Mouse (Mus musculus) MEL (cell line): ENCODE results near the gene Pik3ca. TPM values are rescaled to one million over a fixed set of nuclear protein-coding genes. Genes with fewer than 3 reads are reported as not detected.

Experiments
- DNase-seq: peaks from one replicate; pipeline ENCODE4 v3.0.0; 2011; ENCODE audit warnings: low read depth, low spot score
- H3K27ac ChIP-seq: 2 replicates; pipeline ENCODE4 v1.5.1; 2012; ENCODE audit warnings: low read depth, mild to moderate bottlenecking, control low read depth, low read length, moderate library complexity; ENCODE audit not compliant: control insufficient read depth
- H3K27me3 ChIP-seq, 2 experiments: fragments of 150-350 bp in 1 of 2; sonication (generic) in 1 of 2; 2 replicates each; pipeline ENCODE4 v1.6.1; 2012; ENCODE audit warnings: low read length in 2 of 2, mild to moderate bottlenecking in 2 of 2, improper control_type of control experiment in 1 of 2, moderate library complexity in 1 of 2; ENCODE audit not compliant: insufficient read depth in 2 of 2, control insufficient read depth in 1 of 2
- H3K36me3 ChIP-seq, 2 experiments: 2 replicates each; pipeline ENCODE4 v1.6.1; 2012 to 2014; ENCODE audit warnings: low read length in 2 of 2, improper control_type of control experiment in 1 of 2, inconsistent platforms in 1 of 2, mild to moderate bottlenecking in 1 of 2; ENCODE audit not compliant: insufficient read depth in 2 of 2, control insufficient read depth in 1 of 2
- H3K4me1 ChIP-seq, 2 experiments: fragments of 150-350 bp in 1 of 2; sonication (generic) in 1 of 2; 2 replicates each; pipeline ENCODE4 v1.6.1; 2012; ENCODE audit warnings: low read length in 2 of 2, improper control_type of control experiment in 1 of 2, mild to moderate bottlenecking in 1 of 2; ENCODE audit not compliant: insufficient read depth in 2 of 2, control insufficient read depth in 1 of 2
- H3K4me3 ChIP-seq, 2 experiments: fragments of 150-350 bp in 1 of 2; sonication (generic) in 1 of 2; 2 replicates each; pipeline ENCODE4 v1.5.1; 2012; ENCODE audit warnings: low read depth in 2 of 2, low read length in 2 of 2, mild to moderate bottlenecking in 2 of 2, moderate library complexity in 2 of 2, control low read depth in 1 of 2, improper control_type of control experiment in 1 of 2; ENCODE audit not compliant: control insufficient read depth in 1 of 2, insufficient read depth in 1 of 2
- H3K79me2 ChIP-seq: 2 replicates; pipeline ENCODE4 v1.6.1; 2012; ENCODE audit warnings: mild to moderate bottlenecking, low read length, moderate library complexity; ENCODE audit not compliant: control insufficient read depth, poor library complexity, insufficient read depth
- H3K9ac ChIP-seq: 2 replicates; pipeline ENCODE4 v1.6.1; 2012; ENCODE audit warnings: low read depth, mild to moderate bottlenecking, control low read depth, low read length, moderate library complexity; ENCODE audit not compliant: control insufficient read depth, poor library complexity, severe bottlenecking
- H3K9me3 ChIP-seq: fragments of 150-350 bp; sonication (generic); replicated peaks from 2 replicates; pipeline ENCODE4 v1.6.1; 2012; ENCODE audit warnings: mild to moderate bottlenecking, low read length, improper control_type of control experiment, moderate library complexity; ENCODE audit not compliant: insufficient read depth
- CHD1 ChIP-seq: IDR thresholded peaks from 2 replicates; pipeline ENCODE4 v1.6.1; 2012; ENCODE audit warnings: low read depth, mild to moderate bottlenecking, inconsistent platforms, low read length, improper control_type of control experiment
- CHD2 ChIP-seq: IDR thresholded peaks from 2 replicates; pipeline ENCODE4 v1.6.1; 2011; ENCODE audit warnings: low read length, improper control_type of control experiment
- ELF1 ChIP-seq: IDR thresholded peaks from 2 replicates; pipeline ENCODE4 v1.6.1; 2014; ENCODE audit warnings: low read depth, mild to moderate bottlenecking, inconsistent platforms, low read length, improper control_type of control experiment, moderate library complexity
- EP300 ChIP-seq, 2 experiments: IDR thresholded peaks; 2 replicates each; pipeline ENCODE4 v1.6.1; 2011; ENCODE audit warnings: improper control_type of control experiment in 2 of 2, low read length in 2 of 2, low read depth in 1 of 2, mild to moderate bottlenecking in 1 of 2
- ETS1 ChIP-seq: IDR thresholded peaks from 2 replicates; pipeline ENCODE4 v1.6.1; 2012; ENCODE audit warnings: low read depth, mild to moderate bottlenecking, inconsistent platforms, low read length, improper control_type of control experiment, moderate library complexity
- GABPA ChIP-seq: IDR thresholded peaks from 2 replicates; pipeline ENCODE4 v1.6.1; 2012; ENCODE audit warnings: low read depth, mild to moderate bottlenecking, inconsistent platforms, low read length, improper control_type of control experiment, moderate library complexity
- GATA1 ChIP-seq: IDR thresholded peaks from 2 replicates; pipeline ENCODE4 v1.6.1; 2011; ENCODE audit warnings: low read depth, low read length, improper control_type of control experiment
- JUND ChIP-seq: IDR thresholded peaks from 2 replicates; pipeline ENCODE4 v1.6.1; 2011; ENCODE audit warnings: low read depth, mild to moderate bottlenecking, improper control_type of control experiment, low read length
- MAZ ChIP-seq: IDR thresholded peaks from 2 replicates; pipeline ENCODE4 v1.6.1; 2012; ENCODE audit warnings: low read depth, mild to moderate bottlenecking, inconsistent platforms, low read length, improper control_type of control experiment
- MEF2A ChIP-seq: IDR thresholded peaks from 2 replicates; pipeline ENCODE4 v1.6.1; 2014; ENCODE audit warnings: low read depth, mild to moderate bottlenecking, inconsistent platforms, low read length, improper control_type of control experiment; ENCODE audit not compliant: poor library complexity, insufficient replicate concordance, severe bottlenecking; ENCODE audit errors: extremely low read depth
- MXI1 ChIP-seq: IDR thresholded peaks from 2 replicates; pipeline ENCODE4 v1.6.1; 2011; ENCODE audit warnings: mild to moderate bottlenecking, low read depth, low read length, improper control_type of control experiment
- NELFE ChIP-seq: IDR thresholded peaks from 2 replicates; pipeline ENCODE4 v1.6.1; 2011; ENCODE audit warnings: low read depth, low read length, improper control_type of control experiment
- NRF1 ChIP-seq: IDR thresholded peaks from 2 replicates; pipeline ENCODE4 v1.6.1; 2014; ENCODE audit warnings: low read depth, mild to moderate bottlenecking, inconsistent platforms, low read length, improper control_type of control experiment, moderate library complexity; ENCODE audit not compliant: poor library complexity, insufficient read depth, severe bottlenecking
- POLR2A ChIP-seq, 2 experiments: IDR thresholded peaks; 2 replicates each; pipeline ENCODE4 v1.6.1; 2011 to 2012; ENCODE audit warnings: low read length in 2 of 2, mild to moderate bottlenecking in 2 of 2, control low read depth in 1 of 2, improper control_type of control experiment in 1 of 2, low read depth in 1 of 2, moderate library complexity in 1 of 2; ENCODE audit not compliant: control insufficient read depth in 1 of 2, insufficient read depth in 1 of 2, poor library complexity in 1 of 2
- RAD21 ChIP-seq: IDR thresholded peaks from 2 replicates; pipeline ENCODE4 v1.6.1; 2011; ENCODE audit warnings: mild to moderate bottlenecking, low read depth, low read length, improper control_type of control experiment
- TCF12 ChIP-seq: IDR thresholded peaks from 2 replicates; pipeline ENCODE4 v1.6.1; 2014; ENCODE audit warnings: low read depth, mild to moderate bottlenecking, inconsistent platforms, low read length, improper control_type of control experiment, moderate library complexity
- UBTF ChIP-seq: IDR thresholded peaks from 2 replicates; pipeline ENCODE4 v1.6.1; 2012; ENCODE audit warnings: low read depth, mild to moderate bottlenecking, inconsistent platforms, low read length, improper control_type of control experiment, moderate library complexity, borderline replicate concordance; ENCODE audit not compliant: insufficient read depth
- USF1 ChIP-seq: IDR thresholded peaks from 2 replicates; pipeline ENCODE4 v1.6.1; 2014; ENCODE audit warnings: low read depth, mild to moderate bottlenecking, inconsistent platforms, low read length, improper control_type of control experiment, moderate library complexity
- USF2 ChIP-seq, 2 experiments: IDR thresholded peaks; 2 replicates each; pipeline ENCODE4 v1.6.1; 2011 to 2012; ENCODE audit warnings: improper control_type of control experiment in 2 of 2, low read length in 2 of 2, borderline replicate concordance in 1 of 2, inconsistent platforms in 1 of 2, low read depth in 1 of 2, mild to moderate bottlenecking in 1 of 2; ENCODE audit not compliant: insufficient read depth in 1 of 2
- ZKSCAN1 ChIP-seq: IDR thresholded peaks from 2 replicates; pipeline ENCODE4 v1.6.1; 2012; ENCODE audit warnings: low read depth, mild to moderate bottlenecking, inconsistent platforms, low read length, improper control_type of control experiment, moderate library complexity
- ZNF384 ChIP-seq: IDR thresholded peaks from 2 replicates; pipeline ENCODE4 v1.6.1; 2012; ENCODE audit warnings: low read depth, mild to moderate bottlenecking, inconsistent platforms, low read length, improper control_type of control experiment
- polyA plus RNA-seq, 2 experiments: library from polyadenylated mRNA; stranded (reverse) in 1 of 2; unstranded in 1 of 2; fragments of >175 nt in 1 of 2; fragments of >200 nt in 1 of 2; gene quantifications; 2 replicates each; pipeline versions ENCODE4 v1.2.1 to v1.2.4; 2012; ENCODE audit warnings: low replicate concordance in 2 of 2, low read depth in 1 of 2; ENCODE audit not compliant: insufficient read length in 2 of 2, insufficient read depth in 1 of 2, missing spikeins in 1 of 2
- total RNA-seq: library from RNA; depleted of rRNA; stranded (reverse); fragments of 300-350 nt; gene quantifications from 2 replicates; pipeline ENCODE4 v1.2.3, GENCODE M21; 2012

The Pik3ca gene
- total and polyA plus RNA-seq, 3 experiments, result 11.7 to 13.1 TPM; not detected in 1

DNA sequence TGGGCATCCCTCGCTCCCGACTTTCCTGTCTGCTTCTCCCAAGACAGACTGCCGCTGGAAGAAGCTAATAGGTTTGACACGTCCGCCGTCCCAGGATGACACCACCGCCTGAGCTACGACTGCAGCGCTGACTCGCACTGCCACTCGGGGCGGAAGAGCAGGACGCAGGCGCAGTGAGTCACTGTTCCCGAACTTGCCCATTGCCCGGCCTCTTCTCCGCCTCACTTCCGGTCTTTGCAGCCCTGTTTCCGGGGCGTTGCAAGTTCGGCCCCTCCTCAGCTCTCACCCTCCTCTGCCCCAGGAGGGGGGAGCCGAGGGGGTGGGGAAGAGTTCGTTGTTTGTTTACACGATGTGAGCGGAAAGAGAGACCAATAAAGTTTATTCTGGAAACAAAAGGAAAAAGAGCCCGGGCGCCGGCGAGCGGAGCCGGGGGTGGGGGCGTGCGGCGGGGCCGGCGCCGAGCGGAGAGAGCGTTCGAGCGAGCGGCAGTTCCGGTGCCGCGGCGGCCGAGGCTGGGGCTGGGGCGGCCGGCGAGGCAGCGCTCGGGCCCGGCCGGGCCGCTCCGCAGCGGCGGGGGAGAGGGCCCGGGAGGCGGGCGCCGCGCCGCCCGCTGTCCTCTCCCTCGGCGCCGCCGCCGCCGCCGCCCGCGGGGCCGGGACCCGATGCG is 544 bp upstream of the Pik3ca start (continued):
- TF ChIP-seq RAD21 (no peak), USF2 (IDR thresholded peaks at IDR 0.05; ENCODE audit: borderline replicate concordance in 1 of 2, insufficient read depth in 1 of 2, low read depth in 1 of 2, low read length in 2 of 2) (no peak), CHD1 (0 out of 2 replicates have a peak, but pooled peaks have one; percentile 60), ZNF384 (peak; percentile 73), GABPA (0 out of 2 replicates have a peak, but pooled peaks have one; percentile 38), CHD2 (peak; percentile 75; the same call in 1 of the 2 replicates), NELFE (peak; percentile 95), MAZ (peak; percentile 100), NRF1 (peak; percentile 99), ELF1 (peak; percentile 99)

DNA sequence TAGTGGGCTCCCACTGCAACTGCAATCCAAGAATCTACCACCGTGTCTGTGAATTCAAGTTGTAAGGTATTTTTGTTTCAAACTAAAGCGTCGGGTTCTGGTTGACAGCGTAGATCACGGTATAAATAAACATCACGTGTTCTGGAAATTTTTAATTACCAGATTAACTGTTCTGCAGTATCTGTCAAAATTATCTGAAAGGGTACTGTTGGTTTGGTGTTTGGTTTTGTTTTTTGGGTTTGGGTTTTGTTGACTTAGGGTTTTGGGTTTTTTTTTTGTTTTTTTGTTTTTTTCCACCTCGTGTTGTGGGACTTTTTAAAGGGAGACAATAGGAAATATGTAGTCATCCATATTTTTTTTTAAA is 686 bp downstream of the Pik3ca start:
- peaks cover 31% of the 10 kb centered on the region for H3K79me2 ChIP-seq
- TF ChIP-seq ZKSCAN1 (no peak), GATA1 (no peak), TCF12 (no peak), MXI1 (peak; percentile 80), EP300 (IDR thresholded peaks at IDR 0.05; ENCODE audit: low read depth in 1 of 2, low read length in 2 of 2) (no peak), MAZ (no peak), JUND (no peak), ETS1 (no peak), USF1 (peak; percentile 64), CHD1 (no peak), UBTF (no peak), POLR2A (IDR thresholded peaks at IDR 0.05; ENCODE audit: control insufficient read depth in 1 of 2, insufficient read depth in 1 of 2, low read depth in 1 of 2, low read length in 2 of 2, poor library complexity in 1 of 2) (no peak), CHD2 (no peak), MEF2A (no peak)
- TF ChIP-seq, all 39 proteins: peak for 2
- H3K9ac ChIP-seq, result peak overlapping the region; percentile 87
- H3K9me3 ChIP-seq, result no peaks in the 10 kb centered on the region
- peaks cover 0 to 4% of the 10 kb centered on the region in 2 experiments; a peak in 1 of 4 replicates for H3K36me3 ChIP-seq
- DNase-seq, result no peak
- H3K4me3 ChIP-seq, result peak overlapping the region; percentile 70 to 98
- no peak overlapping the region; the same call in 1 of the 2 replicates for H3K27ac ChIP-seq
- H3K27me3 ChIP-seq, result no peaks in the 10 kb centered on the region
- H3K4me1 ChIP-seq, result peaks cover 2 to 3% of the 10 kb centered on the region in 2 experiments; a peak in 2 of 4 replicates
